Mouse (Mus musculus): ENCODE data around the gene Cyb5d2.
"Not testable (repeated sequence)": the region's sequence is repeated elsewhere in the genome, so short reads cannot be mapped to it uniquely, and the experiment has no call there.

The Cyb5d2 gene

DNA sequence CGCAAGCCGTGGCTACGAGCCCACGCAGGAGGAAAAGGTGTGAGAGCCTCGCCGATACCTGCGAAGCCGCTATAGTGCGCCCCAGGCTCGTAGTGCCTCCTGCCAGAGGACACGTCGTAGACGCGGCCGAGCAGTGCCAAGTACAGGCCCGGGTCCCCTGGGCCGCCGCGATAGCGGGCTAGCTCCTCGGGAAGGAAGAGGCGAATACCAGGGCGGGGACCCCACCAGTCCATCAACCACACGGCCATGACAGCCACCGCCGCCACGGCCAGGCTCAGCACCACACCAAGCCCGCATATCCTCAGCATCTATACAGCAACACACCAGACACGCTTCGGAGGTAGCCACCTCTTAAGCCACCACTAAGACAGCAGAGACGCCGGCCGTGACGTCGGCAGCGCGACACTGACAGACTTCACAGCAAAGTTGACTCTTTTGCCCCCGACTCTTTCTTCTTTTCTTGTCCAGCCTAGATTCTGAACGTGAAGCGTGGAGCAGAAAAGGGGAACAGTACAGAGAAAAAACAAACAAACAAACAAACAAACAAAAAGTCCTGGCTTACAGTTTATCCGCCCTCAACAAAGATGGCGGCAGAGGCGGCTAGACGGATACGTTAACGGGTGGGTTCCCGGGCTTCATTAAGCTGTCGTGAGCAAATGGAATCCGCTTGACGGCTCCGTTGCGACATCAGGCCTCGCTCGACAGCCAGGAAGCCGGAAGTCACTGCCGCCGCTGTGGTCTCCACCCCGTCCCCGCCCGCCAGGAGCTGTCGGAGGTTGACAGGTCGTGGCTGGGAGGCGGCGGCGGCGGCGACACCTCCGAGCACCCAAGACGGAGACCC, at the start of gene Cyb5d2, which contains the start of gene Zzef1:
Gene Cyb5d2, minus strand, starts transcription at position 688 of the 841 bp plus-strand sequence.
Gene Zzef1, plus strand, starts transcription at position 772 of the 841 bp plus-strand sequence.
- DNase-seq, result peak; percentile 96

DNA sequence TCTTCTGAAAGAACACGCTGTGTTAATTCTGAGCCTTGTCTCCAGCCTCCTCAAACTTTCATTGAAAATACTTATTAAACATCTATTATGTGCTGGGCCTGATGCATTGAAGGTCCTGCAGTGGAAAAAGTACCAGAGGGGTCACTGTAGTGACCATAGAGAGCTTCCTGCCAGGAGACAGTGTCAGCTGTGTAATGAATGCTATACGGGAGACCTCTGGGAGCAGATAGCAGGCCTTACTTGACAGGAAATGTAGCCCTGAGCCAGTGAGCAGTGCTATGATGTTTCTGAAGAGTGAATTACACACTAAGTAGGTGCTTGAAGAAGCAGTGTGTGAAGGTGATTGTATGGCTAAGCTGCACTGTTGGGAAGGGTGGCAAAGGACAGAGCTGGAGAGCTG, 49.6 kb upstream of the Cyb5d2 start:
- no peak for DNase-seq

DNA sequence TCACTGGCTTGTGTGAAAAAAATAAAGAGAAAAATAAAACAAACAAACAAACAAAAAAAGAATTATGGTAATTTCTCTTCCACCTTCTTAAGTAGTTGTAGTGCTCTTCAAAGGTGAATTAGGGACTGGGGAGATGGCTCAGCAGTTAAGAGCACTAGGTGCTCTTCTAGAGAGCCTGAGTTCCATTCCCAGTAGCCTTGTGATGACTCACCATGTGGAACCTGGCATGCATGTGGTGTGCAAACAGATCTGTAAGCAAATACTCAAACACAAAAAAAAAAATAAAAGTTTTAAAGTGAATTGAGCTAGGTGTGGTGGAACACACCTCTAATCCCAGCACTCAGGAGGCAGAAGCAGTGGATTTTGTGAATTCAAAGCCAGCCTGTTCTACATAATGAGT, 47.6 kb upstream of the Cyb5d2 start:
- no peak for DNase-seq

DNA sequence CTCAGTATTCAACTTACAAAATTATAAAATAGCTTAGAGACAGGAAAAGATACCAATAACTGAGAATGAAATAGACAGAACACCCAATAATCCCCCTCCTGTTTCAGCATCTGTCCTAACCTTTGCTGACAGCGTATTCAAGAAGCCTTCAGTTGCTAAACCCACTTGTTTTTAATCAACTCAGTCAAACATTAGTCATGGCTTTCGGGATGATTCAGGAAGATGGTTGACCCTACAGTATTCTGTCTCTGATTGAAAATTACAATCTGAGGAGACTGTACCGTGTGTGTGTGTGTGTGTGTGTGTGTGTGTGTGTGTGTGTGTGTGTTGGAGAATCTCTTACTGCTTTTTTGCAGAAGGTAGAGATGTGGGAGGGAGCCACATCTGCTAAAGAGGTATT, 46.8 kb upstream of the Cyb5d2 start:
- no peak for DNase-seq

DNA sequence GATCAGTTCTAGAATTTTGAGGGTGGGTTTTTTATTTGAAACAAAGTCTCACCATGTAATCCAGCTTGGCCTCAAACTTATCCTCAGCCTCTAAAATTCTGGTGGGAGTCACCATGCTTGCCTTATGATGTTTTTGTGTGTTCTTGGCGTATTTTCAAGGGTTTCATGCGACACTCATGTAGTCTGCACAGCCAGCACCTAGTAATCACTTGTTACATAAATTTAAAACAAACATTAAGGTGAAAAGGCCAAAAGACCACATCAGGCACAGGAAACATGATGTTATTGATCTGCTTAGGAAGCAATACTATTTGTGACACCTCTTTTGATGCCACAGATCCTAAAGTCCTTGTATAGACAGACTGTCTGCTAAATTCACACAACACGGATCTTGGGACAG, 33.9 kb upstream of the Cyb5d2 start:
- DNase-seq, result no peak

DNA sequence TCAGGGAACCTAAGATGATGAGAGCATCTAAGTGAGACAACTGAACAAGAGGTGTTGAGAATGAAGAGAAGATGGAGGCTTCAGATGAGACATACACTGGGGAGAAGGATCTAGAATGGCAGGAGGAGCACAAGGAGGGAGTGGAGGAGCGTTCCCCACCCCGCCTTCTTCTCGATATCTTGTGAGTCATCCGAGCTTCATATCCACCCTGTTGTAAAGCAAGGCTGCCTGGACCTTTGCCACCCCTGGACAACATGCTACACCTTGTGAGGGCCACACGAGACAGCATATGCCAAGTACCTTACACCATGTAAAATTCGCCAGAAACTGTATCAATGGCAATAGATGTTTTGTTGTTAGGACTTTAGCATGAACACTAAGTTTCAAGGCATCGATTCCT, 25.1 kb upstream of the Cyb5d2 start:
- DNase-seq, result no peak

DNA sequence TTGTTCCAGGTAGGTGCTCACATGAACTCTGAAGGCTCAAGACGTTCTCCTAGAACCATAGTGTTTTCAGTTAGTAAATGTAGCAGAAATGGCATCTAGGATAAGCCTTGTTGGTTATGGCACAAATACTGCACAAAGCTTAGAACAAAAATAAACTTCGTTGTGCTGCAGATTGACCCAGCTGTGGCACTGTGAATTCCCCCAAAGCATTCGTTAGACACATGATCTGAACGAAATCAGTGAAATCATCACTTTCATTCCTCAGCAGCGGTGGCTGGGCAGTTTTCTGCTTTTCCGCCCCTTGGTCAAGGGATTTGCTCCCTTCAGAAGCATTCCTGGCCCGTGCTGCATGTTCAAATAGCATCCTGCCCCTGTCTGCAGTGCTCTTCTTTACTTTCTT, 22.1 kb upstream of the Cyb5d2 start:
- no peak for DNase-seq

DNA sequence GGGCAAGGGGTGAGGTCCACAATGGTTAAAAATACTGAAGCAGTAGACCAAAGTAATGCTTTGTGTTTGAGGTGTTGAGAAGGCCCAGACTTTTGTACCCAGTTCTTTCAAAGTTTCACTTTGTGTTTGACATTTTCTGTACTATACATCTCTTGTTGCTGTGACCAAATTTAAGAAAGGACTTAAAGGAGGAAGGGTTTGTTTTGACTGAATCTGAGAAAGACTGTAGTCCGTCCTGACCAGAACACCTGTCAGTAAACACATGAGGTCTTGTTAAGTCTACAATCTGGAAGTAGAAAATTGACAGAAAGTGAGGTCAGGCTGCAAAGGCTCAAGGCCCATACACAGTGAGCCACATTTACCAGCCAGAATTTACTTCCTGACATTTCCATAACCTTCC, 20.9 kb upstream of the Cyb5d2 start:
- no peak for DNase-seq

DNA sequence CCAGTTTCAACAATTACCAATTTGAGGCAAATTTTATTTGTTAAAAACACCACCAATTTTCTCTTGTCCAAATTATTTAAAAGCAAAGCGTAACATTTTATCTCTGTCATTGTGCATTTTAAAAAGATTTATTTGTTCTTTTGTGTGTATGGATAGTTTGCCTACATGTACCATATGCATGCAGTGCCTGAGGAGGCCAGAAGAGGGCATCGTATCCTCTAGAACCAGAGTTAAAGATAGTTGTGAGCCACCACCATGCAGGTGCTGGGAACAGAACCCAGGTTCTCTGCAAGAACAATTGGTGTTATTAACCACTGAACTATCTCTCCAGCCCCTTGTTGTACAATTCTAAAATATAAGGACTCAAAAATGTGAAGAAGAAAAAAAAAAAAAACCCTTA, 18.2 kb upstream of the Cyb5d2 start:
- DNase-seq, result no peak

DNA sequence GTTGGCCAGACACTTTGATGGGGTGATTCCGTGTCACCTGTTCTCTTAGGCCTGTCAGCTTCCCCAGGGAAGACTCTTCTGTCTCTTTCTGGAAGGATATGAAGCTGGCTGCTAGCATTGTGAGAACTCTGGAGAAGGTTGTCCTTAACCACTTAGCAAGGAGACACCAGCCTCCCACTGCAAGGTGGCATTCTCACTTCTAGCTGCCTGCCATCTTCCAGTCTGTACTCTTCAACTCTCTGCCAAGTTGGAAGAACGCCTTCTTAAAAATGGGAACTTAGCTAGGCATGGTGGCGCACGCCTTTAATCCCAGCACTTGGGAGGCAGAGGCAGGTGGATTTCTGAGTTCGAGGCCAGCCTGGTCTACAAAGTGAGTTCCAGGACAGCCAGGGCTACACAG, 17.7 kb upstream of the Cyb5d2 start:
- no peak for DNase-seq

DNA sequence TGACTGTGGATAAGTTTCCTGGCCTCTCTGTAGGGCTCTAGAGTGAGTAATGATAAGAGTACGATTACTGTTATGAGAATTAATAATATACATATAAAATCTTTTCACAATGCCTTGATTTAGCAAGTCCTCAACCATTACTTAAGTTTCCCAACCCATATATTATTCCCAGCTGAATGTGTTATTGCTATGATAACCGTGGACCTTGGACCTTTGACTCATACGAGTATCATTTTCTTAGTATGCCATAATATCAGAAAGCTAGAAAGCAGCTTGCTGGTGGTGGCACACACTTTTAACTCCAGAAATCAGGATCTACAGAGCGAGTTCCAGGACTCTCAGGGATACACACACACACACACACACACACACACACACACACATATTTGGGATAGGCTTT, 12.1 kb upstream of the Cyb5d2 start:
- DNase-seq, result no peak

DNA sequence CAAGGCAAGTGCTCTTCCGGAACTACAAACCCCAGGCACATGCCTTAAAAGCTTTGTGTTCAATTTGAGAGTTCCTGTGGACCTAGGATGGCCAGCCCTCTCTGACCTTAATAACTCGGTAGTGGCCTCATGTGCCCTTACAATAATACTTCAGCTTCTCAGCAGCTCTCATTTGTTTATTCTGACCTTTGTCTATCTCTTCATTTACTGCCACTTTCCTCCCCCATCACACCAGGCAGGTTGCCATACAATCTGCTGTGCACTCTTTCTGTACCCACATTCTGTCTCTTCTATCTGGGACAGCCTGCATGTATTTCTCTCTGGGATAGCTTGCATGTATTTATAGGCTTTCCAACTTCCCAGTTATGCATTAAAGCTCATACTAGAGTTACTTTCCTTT, 10.6 kb upstream of the Cyb5d2 start:
- DNase-seq, result peak; percentile 60

DNA sequence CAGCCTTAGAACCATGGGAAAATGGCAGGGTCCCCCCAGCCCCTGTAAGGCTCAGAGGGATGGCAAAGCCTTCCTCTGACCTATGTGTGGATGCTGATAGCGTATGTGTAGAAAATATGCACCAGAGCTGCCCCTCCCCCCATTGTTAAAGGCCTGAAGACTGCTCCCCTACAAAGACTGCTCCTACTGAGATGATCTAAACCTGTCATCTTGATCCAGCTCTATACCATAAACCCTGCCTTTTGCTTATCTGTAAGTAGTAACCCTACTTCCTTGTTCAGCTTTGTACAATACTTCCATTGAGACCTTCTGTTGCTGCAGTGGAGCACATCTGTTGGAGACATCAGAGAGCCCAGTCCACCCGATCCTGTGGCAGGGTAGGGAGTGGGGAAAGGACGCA, 9.3 kb upstream of the Cyb5d2 start:
- DNase-seq, result no peak

DNA sequence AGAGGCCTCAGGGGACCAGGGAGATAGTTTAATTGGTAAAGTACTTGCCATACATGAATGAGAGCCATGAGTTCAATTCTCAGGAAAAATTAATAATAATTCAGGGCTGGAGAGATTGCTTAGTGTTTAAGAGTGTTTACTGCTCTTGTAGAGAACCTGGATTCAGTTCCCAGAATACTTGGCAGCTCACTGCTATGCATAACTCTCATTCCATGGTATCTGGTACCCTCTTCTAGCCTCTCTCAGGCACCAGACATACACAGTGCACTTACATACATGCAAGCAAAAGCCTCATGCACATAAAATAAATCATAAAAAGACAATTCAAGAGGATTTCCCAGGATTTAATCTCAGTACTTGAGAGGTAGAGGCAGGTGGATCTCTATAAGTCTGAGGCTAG, 8.6 kb upstream of the Cyb5d2 start:
- no peak for DNase-seq

DNA sequence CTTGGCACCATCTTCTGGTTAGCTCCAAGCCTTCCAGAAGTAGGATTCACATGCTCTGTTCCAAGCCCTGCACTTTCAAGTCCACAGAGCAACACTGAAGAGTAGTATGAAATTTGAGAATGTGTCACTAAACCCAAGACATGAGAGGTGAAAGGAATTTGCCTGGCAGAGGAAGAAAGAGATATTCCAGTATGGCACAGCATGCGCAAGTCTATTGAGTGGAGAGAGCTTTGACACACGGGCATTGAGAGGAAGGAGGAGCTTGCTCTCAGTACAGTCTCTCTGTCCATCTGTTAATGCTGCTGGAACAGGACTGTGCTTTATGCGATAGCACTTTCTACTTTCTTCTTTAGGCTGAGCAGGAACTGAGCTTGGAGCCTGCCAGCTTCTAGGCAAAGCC, 7.1 kb upstream of the Cyb5d2 start:
- no peak for DNase-seq

DNA sequence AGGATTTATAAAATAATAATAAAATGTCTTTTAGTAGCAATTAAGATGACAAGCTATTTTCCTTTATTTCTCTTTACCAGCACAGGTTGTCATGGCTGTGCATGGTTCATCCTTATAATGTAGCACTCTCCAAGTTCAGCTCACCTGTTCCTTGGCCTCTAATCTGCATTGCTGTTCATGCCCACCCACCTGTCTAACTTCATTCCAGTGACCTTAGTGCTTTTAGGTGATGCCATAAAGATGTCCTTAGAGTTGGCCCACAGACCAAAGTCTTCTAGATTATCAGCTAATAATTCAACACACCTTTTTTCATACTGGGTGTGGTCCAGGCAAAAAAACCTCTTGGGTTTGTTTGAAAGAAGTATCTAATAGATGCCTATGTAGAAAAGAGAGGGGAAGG, 5.2 kb upstream of the Cyb5d2 start:
- DNase-seq, result no peak

DNA sequence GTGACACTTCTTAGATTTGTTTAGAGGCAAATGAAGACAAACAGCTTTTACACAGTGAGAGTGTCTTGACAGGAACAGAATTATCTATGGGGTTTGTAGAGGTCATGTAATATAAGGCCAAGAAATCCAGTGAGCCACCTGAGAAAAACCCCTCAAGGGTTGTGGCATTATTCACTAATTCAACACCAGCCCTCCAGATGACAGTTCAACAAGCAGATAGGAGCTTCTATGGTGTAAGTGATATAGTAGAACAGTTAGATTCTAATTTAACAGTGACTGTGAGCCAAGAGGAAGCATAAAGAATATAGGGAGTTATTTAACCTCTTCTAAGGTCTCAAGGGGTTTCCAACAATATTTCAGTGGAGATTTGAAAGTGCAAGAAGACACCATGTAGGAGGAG, 2.2 kb upstream of the Cyb5d2 start:
- DNase-seq, result no peak

DNA sequence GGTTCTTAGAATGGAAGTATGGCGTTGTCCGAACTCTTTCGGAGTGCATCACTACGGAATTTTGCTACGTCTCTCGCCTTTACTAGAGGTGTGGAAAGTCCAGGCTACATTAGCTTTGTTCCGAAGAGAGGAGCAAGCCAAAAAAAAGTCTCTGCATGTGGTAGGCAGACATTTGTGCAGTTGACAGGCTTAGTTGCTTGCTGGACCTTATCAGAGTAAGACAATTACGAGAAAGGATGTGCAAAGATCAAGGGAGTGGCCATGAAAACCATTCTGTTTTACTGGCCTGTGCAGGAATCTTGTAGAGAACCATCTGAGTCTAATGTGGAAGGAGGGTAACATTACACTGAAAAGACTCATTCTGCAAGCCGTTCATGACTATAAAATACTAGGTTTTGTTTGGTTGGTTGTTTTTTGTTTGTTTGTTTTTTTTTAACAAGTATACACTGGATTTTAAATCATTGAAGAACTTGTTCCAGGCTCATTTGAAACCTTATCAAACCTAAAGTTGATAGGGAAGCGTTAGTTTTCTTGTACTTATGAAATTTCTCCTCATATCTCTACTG, 914 bp upstream of the Cyb5d2 start:
- no peak for DNase-seq

DNA sequence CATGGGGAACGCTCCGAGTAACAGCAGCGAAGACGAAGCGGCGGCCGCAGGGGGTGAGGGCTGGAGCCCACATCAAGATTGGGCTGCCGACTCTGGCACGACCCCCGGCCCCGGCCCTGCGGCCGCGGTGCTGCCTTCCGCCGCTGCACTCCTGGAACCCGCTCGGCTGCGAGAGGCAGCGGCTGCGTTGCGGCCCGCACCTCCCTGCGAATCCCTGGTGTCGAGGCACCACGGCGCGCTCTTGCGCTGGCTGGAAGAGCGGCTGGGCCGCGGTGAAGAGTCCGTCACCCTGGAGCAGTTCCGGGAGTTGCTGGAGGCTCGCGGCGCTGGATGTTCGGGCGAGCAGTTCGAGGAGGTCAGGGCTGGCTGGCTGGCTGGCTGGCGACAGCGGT, 350 bp upstream of the Cyb5d2 start:
- DNase-seq, result peak; percentile 22

DNA sequence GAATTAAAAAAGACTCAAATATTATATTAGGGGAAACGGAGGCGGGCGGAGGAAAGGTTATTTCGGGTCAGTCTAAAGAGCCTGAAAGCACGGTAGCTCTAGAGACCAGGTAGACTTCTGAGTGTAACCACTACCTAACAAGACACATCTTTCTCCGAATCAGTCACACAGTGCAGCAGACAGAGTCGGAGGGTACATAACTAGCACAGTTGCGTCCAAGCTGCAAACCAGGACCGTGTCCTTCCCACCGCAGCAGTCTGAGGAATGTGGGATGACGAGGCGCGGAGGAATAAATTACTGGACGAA, 840 bp downstream of the Cyb5d2 start:
- DNase-seq, result no peak

DNA sequence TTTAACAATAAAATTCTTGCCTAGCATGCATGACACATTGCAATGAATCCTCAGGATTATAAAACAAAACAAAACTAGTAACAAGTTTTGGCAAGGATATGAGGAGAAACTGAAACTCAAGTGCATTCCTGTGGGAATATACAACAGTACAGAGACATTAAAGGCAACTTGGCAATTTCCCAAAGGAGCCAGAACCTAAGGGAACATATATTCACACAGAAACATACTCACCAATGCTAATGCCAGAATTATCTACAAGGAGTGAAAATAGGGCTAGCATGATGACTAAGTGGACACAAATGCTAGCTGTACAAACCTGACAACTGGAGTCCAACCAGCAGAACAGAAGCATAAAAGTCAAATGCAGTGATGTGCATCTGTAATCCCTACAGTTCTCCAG, 3.9 kb downstream of the Cyb5d2 start:
- DNase-seq, result no peak

DNA sequence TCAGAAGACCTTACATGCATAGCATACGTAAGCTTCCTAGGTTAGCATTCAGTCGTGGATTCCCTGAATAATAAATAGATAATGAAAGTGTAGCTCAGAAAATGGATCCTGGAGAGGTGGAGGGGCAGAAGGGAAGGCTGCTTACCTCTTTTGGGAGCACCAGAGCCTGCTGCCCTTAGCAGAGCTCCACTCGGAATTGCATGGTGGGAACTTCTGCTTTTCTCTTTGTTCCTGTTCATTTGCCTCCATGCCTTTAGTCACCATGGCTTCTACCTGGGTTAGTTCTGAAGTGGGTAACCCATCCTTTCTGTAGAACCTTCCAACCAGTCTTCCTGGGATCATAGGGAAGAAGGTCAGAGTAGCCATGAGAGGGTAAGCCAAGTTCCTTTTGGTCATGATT, 13.4 kb downstream of the Cyb5d2 start:
- DNase-seq, result no peak

DNA sequence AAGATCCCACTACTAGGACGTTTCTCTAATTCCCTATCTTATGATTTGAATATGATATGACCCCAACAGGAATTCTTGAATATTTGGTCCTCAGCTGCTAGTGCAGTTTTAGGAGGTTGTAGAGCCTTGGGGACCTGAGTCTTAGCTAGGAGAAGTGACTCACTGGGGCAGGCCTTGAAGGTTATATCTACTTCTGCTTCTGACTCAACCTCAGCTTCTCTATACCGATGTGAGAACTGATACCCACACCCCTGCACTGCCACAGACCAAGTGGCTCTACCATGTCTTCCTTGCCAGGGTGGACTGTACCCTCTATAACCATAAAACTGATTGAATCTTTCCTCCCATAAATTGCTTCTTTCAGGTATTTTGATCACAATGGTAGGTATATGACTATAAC, 13.8 kb downstream of the Cyb5d2 start:
- DNase-seq, result no peak

DNA sequence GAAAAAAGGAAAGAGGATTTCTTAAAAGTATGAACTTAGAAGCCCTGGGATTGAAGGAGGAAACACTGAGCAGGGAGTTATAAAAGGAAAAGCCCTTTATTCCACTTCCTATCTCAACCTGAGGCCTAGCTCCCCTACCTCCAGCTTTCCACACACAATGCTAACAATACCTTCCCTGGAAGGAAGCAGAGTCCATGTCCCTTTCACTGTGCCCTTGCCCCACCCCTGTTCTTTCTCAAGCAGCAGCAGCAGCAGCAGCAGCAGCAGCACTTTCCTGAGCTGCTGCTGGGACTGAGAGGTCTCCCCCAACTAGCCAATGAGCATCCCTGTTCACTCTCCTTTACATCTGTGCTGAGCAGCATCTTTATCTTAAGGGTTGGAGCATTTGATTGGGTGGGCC, 17.0 kb downstream of the Cyb5d2 start:
- no peak for DNase-seq

DNA sequence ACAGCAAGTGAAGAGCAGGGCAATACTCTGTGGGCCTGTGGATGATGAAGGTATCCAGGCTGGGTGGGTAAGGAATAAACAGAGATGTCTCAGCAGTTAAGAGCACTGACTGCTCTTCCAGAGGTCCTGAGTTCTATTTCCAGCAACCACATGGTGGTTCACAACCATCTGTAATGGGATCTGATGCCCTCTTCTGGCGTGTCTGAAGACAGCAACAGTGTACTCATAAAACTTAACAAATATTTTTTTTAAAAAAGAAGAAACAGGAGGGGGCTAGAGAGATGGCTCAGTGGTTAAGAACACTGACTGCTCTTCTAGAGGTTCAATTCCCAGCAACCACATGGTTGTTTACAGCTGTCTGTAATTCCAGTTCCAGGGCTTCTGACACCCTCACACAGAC, 23.3 kb downstream of the Cyb5d2 start:
- not testable (repeated sequence) for DNase-seq

Measured in layer of hippocampus, adult 9-11 months (tissue).